Mouse (Mus musculus) cerebellum, adult 2 months (tissue): ENCODE measurements around the gene Gna11.

Source experiments
- CTCF ChIP-seq: fragments of 200-500 bp; IDR thresholded peaks from 2 replicates; pipeline ENCODE4 v1.5.1; 2011; ENCODE audit warnings: low read depth, mild to moderate bottlenecking, control low read depth, low read length, moderate library complexity, borderline replicate concordance; ENCODE audit not compliant: insufficient read depth
- POLR2A ChIP-seq: fragments of 200-500 bp; IDR thresholded peaks from 2 replicates; pipeline ENCODE4 v1.6.1; 2011; ENCODE audit warnings: low read length, control low read depth, borderline replicate concordance; ENCODE audit not compliant: insufficient read depth

DNA sequence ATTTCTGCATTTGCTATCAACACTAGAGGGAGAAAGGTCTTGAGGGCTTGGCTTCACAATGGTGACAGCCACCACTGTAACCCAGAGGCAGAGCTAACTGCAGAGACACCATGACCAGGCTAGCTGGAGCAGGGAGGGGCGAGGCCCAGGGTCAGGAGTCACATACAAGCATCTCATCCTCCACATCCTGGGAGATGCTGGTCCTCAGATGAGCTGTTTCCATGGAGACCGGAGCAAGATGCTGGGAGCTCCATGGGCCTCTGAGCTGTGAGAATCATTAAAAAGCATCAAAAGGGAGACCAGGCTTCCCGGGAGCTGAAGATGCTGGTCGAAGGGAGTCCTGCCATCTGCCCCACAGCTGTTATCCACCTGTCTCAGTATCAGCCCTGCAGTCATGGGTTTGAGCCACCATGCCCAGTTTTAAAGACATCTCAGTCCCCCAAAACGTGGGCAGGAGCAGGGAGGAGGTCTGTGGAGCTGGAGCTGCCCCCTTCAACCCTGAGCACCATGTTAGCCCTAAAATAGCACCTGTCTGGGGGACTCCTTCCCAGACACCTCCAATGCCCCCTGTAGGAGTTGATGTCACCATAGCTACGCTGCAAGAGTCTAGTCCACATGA is 60.4 kb downstream of the Gna11 start:
- TF ChIP-seq POLR2A (no peak), CTCF (no peak)
